Mouse (Mus musculus) ES-Bruce4 (cell line): ENCODE data around the gene Plgrkt.

Source experiments
- CTCF ChIP-seq: IDR thresholded peaks from one replicate; pipeline ENCODE4 v1.8.1; 2011; ENCODE audit warnings: low read depth, low read length
- EP300 ChIP-seq: IDR thresholded peaks from 2 replicates; pipeline ENCODE4 v1.6.1; 2011; ENCODE audit warnings: low read depth, low read length; ENCODE audit not compliant: insufficient read depth
- POLR2A ChIP-seq: IDR thresholded peaks from one replicate; pipeline ENCODE4 v1.8.1; 2011; ENCODE audit warnings: low read length; ENCODE audit not compliant: insufficient read depth

DNA sequence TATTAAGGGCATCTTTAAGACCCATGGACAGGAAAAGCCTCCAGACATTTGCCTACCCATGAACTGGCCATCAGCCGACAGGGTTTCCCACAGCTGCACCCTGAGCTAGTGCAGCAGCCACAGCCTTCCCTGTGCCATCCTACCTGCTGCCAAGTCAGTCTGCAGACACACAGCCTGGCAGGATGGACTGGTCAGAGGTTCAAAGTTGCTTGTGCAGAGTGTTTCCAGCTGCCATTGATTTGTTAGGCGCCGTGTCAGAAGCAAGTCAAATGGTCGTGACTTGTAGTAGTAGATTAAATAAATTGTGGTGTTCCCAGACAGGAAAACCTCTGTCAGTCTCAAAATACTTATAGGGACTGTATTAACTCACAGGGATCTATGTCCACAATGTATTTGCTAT, 36.1 kb upstream of the Plgrkt start:
- TF ChIP-seq POLR2A (no peak), EP300 (no peak), CTCF (no peak)
